Mouse (Mus musculus): ENCODE results near the gene Gm9970.
A peak's percentile ranks its signal among the peaks of the same experiment; 100 is the strongest.
"Not testable (repeated sequence)": the region's sequence is repeated elsewhere in the genome, so short reads cannot be mapped to it uniquely, and the experiment has no call there.

Gm9970 gene

DNA sequence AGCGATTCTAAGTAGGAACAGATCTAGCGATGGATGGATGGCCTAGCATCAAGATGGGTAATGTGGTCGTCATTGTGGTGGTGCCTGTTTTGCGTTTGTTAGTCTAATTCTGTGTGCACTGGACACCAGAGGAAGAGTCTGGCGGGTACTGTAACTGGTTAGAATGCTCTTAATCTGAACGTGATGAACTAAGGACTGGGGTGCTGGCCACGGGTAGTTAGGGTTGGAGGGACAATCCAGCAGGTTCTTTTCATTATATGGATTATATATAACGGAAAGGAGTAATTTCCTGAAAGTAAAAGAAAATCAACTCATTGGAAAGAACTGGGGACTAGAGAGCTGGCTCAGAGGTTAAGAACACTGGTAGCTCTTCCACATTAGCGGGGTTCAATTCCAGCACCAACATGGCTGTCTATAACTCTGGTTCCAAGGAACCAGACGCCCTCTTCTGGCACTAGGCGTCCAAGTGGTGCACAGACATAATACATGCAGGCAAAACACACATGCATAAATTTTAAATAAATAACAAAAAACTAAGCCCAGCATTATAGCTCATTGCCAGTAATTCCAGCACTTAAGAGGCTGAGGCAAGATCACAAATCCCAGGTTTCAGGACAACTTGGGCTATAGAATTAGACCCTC, 19.6 kb downstream of the Gm9970 start:
- peak; percentile 13 for DNase-seq

DNA sequence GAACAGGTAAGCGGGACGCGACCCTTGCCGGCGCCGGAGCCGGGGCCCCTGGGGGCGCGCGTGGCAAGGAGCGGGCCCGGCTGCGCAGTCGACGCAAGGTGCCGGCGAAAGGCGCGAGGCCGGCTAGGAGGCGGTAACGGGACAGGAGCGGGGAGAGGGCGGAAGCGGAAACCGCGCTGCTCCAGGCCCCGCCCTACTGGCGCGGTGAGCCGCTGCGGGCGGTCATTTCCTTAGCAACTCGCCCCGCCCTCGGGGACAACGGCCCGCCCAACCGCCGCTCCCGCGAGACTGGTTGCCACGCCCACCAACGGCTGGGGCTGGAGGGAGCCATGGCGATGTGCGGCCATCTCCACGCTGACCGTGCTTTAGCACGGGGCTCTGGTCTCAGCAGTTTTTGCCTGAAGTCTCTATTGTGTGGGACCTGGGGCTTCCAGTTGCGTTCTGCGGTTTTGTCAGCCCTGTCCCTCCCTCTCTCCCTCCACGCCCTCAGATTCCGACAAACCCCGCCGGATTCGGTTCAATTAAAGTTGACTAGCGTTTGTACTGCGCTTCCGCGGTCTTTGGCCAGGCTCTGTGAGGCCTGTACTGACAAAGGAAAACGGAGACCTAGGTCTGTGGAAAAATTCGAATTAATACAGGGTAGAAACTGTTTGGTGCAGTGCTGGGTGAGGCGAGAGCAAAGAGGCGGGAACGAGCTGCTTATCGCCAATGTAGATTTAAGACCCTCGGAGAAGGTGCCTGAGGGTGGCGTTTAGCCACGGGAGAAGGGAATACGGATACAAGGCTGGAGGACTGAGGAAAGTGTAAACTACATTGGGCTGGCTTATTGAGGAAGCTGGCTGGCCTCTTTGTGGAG, 20.4 kb downstream of the Gm9970 start, which contains the start of gene Ppm1g:
TSS of gene Ppm1g (minus strand) at position 240 of the 856 bp plus-strand sequence.
- DNase-seq: peak; percentile 98

GRCm38 (mm10) chr5:31219911-31220447, 21.1 kb downstream of the Gm9970 start:
- no peak for DNase-seq

DNA sequence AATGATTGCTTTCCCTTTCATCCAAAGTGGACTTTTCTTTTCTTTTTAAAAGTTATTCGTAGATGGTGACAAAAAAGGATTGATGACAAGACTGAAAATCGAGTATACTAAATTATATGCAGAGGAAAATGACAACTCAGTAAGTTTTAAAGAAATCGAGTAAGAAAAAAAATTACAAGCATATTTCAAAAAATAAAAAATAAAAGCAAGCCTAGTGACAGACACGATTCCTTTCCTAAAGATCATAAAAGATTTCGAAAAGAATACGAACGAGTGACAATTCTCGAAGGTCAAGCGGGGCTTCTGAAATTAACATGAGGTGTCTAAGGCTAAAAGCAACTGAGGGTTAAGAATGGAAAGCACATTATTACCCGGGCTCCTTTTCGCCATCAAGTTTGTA, 21.6 kb downstream of the Gm9970 start:
- no peak for DNase-seq

DNA sequence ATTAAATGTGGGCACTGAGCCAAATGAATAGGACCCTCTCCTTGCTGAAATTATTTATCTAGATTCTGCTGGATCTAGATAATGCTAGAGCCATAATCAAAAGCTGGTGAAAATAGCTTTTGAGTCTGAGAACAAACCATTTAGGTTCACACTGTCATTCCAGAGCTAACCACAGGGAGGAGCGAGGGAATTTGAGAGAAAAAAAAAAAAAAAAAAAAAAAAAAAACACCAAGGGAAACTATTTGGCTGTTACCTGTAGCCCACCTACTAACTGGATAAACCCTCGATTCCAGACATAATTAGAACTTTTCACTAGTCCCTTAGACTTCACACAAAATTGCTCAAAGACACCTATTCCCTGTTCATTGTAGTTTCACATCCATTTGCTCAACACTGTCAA, 22.0 kb downstream of the Gm9970 start:
- DNase-seq: no peak

- DNase-seq: no peak
Observed at GRCm38 (mm10) chr5:31218294-31218693, 22.7 kb downstream of the Gm9970 start.

- DNase-seq: not testable (repeated sequence)
Observed at GRCm38 (mm10) chr5:31216554-31216953, 24.5 kb downstream of the Gm9970 start.

- DNase-seq: no peak
Observed at GRCm38 (mm10) chr5:31204421-31204820, 36.6 kb downstream of the Gm9970 start.

DNA sequence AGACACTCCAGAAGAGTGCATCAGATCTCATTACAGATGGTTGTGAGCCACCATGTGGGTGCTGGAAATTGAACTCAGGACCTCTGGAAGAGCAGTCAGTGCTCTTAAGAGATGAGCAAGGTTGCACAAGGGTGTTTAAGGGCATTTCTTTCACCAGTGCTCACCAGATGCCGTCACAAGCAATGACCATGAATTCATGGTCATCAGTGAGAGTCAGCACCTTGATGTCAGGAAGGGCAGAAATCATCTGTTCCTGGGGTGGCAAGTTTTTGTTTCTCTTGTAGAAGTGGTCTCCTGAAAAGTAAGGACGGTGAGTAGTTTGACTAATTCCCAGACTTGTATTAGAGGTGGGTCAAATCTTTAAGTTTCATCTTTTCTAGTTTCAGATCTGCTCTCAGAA, 37.2 kb downstream of the Gm9970 start:
- no peak for DNase-seq

- no peak for DNase-seq
Observed at GRCm38 (mm10) chr5:31202933-31203332, 38.1 kb downstream of the Gm9970 start.

DNA sequence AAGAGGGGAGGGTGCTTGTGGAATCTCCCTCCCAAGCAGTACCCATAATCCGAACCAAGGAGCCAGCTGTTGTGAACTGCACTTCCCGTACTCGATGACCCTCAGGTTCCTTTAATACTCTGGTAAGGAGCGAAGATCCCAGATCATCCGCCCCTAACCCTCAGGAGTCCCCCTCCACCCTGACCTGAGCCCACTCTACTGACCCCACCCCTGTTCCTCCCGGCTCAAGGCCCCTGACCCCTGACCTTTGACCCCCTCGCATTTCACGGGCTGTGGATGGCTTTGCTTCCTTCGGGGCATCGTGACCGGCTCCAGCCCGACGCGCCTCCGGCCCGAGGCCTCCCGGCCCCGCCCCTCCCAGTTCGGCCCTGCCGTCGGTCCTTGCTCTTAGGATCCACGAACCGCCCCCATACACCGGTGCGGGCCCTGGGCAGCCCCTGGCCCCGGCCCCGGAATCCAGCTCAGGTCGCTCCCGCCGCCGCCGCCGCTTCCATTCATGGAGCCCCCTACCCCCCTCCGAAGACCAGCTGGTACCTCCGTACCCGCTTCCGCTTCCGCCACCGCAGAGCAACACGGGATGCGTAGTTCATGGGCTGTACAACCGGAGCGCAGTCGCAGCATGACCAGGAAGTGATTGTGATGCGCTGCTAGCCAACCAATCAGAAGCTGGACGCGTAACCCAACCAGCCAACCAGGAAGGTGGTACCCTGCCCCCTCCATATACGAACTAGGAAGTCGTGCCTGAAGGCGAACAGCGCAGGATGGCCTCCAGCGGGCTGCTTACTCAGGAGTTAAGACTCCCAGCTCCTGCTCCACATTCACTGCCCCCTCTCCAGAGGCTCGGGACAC, 39.1 kb downstream of the Gm9970 start, which contains the start of gene Zfp513:
TSS of gene Zfp513 (minus strand) at position 562 of the 849 bp plus-strand sequence.
- peak; percentile 94 for DNase-seq

GRCm38 (mm10) chr5:31201042-31201741, 39.8 kb downstream of the Gm9970 start:
- no peak for DNase-seq

- no peak for DNase-seq
Observed at GRCm38 (mm10) chr5:31200327-31200768, 40.7 kb downstream of the Gm9970 start.

DNA sequence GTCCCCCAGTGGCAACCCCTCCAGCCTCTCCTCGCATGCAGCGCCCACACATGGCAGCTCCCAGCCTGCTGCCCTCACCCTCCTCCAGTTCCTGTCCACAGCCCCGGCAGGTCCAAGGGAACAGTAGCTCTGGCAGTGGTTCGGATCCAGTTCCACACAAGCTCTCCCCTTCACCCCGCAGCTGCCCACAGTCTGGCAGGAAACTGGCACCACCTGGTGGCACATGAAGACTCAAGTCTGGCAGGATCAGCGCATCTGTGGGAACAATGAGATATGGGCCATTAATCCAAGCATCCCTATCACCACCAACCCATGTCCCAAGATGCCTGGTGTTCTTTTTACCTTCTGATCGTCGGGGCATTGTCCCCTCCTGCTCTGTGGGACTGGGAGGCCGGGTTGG, 41.1 kb downstream of the Gm9970 start:
- no peak for DNase-seq

DNA sequence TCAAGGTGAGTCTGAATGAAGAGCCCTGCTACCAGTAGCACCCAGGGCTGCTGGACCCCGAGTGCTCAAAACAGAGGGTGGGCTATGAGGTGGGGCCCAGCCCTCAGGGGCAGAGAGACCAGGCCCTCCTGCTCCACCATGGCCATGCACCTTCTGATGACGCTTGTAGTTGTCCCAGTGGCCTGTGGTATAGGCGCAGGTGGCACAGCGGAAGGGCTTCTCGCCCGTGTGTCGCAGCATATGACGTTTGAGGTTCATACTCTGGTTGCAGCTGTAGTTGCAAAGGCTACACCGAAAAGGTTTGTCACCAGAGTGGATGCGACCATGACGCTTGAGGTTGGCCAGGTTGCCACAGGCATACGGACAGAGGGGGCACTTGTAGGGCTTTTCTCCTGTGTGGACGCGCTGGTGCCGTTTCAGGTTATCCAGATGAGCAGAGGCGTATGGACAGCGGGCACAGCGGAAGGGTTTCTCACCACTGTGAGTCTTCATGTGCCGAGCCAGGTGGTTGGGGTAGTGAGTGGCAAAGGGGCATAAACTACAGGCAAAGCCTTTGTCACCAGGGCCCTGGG, 41.6 kb downstream of the Gm9970 start:
- DNase-seq: no peak

DNA sequence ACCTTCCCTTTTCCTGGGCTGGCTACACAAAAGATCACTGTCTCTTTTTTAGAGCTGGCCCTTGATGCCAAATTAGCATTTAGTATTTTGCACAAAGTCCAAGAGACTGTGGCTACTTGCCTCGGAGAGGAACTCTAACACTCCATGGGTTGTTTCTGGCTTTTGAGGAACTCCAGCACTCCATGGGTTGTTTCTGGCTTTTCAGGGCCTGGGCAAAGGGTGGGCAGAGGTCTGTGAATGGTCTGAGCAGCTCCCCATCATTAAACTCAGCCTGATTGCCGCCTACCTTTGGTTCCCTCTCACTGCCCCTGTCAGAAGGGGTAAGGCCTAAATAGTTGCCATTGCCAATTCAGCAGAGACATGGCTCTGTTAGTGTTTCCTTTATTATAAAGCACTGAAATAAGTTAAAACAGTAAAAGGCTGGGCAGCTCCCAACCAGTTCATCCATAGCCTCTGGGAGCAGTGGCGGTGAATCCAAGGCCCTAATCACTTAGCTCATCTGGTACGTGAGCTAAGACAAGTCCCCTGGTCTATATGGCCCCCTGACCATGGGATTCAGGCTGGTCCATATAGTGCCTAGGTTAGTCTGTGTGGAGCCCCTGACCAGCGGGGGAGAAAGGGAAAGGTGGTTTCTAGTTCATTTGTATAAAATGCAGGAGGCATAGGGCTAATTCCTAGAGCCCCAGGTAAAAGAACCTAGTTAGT, 42.3 kb downstream of the Gm9970 start:
- no peak for DNase-seq

GRCm38 (mm10) chr5:31198170-31198569, 42.9 kb downstream of the Gm9970 start:
- no peak for DNase-seq

- DNase-seq: no peak
Observed at GRCm38 (mm10) chr5:31197072-31197471, 44.0 kb downstream of the Gm9970 start.

GRCm38 (mm10) chr5:31196207-31196606, 44.8 kb downstream of the Gm9970 start:
- no peak for DNase-seq

GRCm38 (mm10) chr5:31195671-31196070, 45.4 kb downstream of the Gm9970 start:
- no peak for DNase-seq

All from kidney, adult 18-20 months (tissue).